Mouse (Mus musculus): ENCODE measurements around the gene Cmtm7. TPM values are rescaled to one million over a fixed set of nuclear protein-coding genes. Genes with fewer than 3 reads are reported as not detected.

The Cmtm7 gene
- polyA plus RNA-seq, 1 experiment, result 38.1 TPM

DNA sequence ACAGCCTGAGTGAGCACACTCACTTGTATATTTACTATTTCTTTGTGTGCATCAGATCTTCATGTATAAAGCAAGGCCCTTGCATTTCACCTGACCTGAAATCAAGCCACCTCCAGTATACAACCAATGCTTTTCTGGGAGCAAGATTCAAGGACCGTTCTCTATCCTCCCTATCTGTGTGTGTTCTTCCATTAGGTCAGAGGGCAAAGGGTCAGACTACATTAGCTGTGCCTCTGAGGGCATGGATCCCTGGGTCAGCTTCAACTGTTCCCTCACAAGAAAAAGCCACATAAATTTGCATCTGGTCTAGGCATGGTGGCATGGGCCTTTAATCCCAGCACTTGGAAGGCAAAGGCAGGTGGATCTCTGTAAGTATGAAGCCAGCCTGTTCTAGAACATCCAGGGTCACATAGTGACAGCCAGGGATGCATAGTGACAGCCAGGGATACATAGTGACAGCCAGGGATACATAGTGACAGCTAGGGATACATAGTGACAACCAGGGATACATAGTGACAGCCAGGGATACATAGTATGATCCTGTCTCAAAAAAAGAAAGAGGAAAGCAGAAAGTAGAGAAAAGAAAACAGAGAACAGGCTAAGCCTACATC lies 45.7 kb upstream of the Cmtm7 start:
- H3K79me2 ChIP-seq (ENCODE audit: control insufficient read depth, insufficient read depth), result no peaks in the 10 kb centered on the region
- H3ac ChIP-seq (ENCODE audit: control insufficient read depth, insufficient read length), result no peak overlapping the region
- TF ChIP-seq CEBPB (IDR thresholded peaks at IDR 0.05; ENCODE audit: insufficient read depth, poor library complexity, severe bottlenecking) (no peak), POLR2A (IDR thresholded peaks at IDR 0.05; ENCODE audit: insufficient read length, low read depth) (no peak), MYOD1 (IDR thresholded peaks at IDR 0.05; ENCODE audit: control insufficient read depth in 1 of 3, insufficient read length in 2 of 3, low read depth in 2 of 3) (no peak)
- H3K4me3 ChIP-seq, result no peak overlapping the region
- H3K27me3 ChIP-seq (ENCODE audit: control insufficient read depth, insufficient read depth, insufficient read length), result peaks cover 12% of the 10 kb centered on the region
- H3K36me3 ChIP-seq (ENCODE audit: control insufficient read depth, insufficient read depth), result no peaks in the 10 kb centered on the region
- H3K4me2 ChIP-seq (ENCODE audit: low read depth), result no peak overlapping the region

DNA sequence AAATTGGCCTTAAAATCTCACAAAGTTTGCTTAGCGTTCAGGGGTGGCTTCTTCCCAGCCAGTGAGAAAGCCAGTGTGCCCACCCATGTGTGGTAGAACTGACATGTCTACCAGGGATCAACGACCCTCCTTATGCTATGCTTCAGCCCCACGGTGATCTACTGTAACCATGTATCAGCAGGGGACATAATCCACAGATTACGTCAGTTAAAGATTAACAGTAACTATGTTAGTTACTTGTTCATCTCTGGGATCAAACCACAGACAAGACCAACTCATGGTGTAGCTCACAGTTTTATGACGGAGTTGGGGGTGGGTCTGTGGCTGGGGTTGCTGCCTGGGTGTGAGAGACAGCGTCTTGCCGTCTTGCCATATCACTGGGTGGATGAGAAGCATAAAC lies 42.5 kb upstream of the Cmtm7 start:
- H3K79me2 ChIP-seq (ENCODE audit: control insufficient read depth, insufficient read depth), result no peaks in the 10 kb centered on the region
- H3K27me3 ChIP-seq (ENCODE audit: control insufficient read depth, insufficient read depth, insufficient read length), result no peaks in the 10 kb centered on the region
- no peak for TF ChIP-seq CEBPB (IDR thresholded peaks at IDR 0.05; ENCODE audit: insufficient read depth, poor library complexity, severe bottlenecking)
- TF ChIP-seq MAX (IDR thresholded peaks at IDR 0.05; ENCODE audit: low read depth), result no peak
- no peak for TF ChIP-seq MYOD1 (IDR thresholded peaks at IDR 0.05; ENCODE audit: control insufficient read depth in 1 of 3, insufficient read length in 2 of 3, low read depth in 2 of 3)
- no peak for TF ChIP-seq E2F4 (IDR thresholded peaks at IDR 0.05; ENCODE audit: insufficient read depth)
- TF ChIP-seq TCF3 (IDR thresholded peaks at IDR 0.05; ENCODE audit: insufficient read length, low read depth), result no peak
- no peak for TF ChIP-seq USF1 (IDR thresholded peaks at IDR 0.05; ENCODE audit: low read depth)
- TF ChIP-seq POLR2A (IDR thresholded peaks at IDR 0.05; ENCODE audit: insufficient read length, low read depth), result no peak
- no peak for TF ChIP-seq SRF (IDR thresholded peaks at IDR 0.05; ENCODE audit: control insufficient read depth, insufficient read length, low read depth)
- TF ChIP-seq REST (IDR thresholded peaks at IDR 0.05; ENCODE audit: insufficient read depth, insufficient read length), result no peak
- TF ChIP-seq TCF12 (IDR thresholded peaks at IDR 0.05; ENCODE audit: insufficient read depth, poor library complexity, severe bottlenecking), result no peak
- TF ChIP-seq POLR2AphosphoS2 (IDR thresholded peaks at IDR 0.05; ENCODE audit: insufficient read length, low read depth), result no peak
- no peak for TF ChIP-seq MYOG (IDR thresholded peaks at IDR 0.05; ENCODE audit: control insufficient read depth in 1 of 3, insufficient read depth in 1 of 3, insufficient read length in 2 of 3, low read depth in 2 of 3)

DNA sequence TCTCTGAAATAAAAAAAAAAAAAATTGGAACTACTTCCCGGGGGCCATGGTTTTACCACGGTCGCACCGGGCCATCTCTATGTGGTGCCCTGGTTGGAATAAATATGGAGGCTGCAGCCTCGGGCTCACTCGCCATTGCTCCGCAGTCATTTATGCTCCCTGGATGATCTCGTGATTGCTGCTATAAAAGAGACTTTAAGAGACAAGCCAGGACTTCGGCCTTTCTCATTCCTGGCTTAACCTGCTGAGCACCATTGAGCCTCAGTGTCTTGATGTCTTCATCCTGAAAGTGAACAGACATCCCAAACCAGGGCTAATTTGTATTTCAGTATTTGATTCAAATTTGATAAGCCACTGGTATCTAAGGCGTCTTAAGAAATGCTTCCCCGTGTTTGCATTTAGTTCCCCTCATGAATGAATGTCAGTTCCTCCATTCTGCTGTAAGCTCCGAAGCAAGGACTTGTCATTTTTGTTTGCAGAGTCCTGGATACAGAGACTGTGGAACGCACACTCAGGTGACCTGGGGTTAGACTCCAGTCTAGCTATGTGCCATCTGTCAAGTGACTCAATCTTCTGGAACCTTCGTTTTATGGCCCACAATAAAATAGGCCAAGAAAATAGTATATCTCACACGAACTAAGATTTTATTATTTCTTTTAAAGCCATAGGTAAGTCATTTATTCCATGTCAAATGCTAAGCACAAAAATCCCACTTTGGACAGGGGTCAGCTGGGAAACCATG lies 40.1 kb upstream of the Cmtm7 start:
- no peaks in the 10 kb centered on the region for H3K27me3 ChIP-seq (ENCODE audit: control insufficient read depth, insufficient read depth, insufficient read length)
- TF ChIP-seq USF1 (IDR thresholded peaks at IDR 0.05; ENCODE audit: low read depth) (no peak), POLR2A (IDR thresholded peaks at IDR 0.05; ENCODE audit: insufficient read length, low read depth) (no peak), MYOG (IDR thresholded peaks at IDR 0.05; ENCODE audit: control insufficient read depth in 1 of 3, insufficient read depth in 1 of 3, insufficient read length in 2 of 3, low read depth in 2 of 3) (no peak), TCF12 (IDR thresholded peaks at IDR 0.05; ENCODE audit: insufficient read depth, poor library complexity, severe bottlenecking) (no peak), REST (IDR thresholded peaks at IDR 0.05; ENCODE audit: insufficient read depth, insufficient read length) (no peak), E2F4 (IDR thresholded peaks at IDR 0.05; ENCODE audit: insufficient read depth) (no peak), MYOD1 (IDR thresholded peaks at IDR 0.05; ENCODE audit: control insufficient read depth in 1 of 3, insufficient read length in 2 of 3, low read depth in 2 of 3) (no peak), CEBPB (IDR thresholded peaks at IDR 0.05; ENCODE audit: insufficient read depth, poor library complexity, severe bottlenecking) (no peak), SRF (IDR thresholded peaks at IDR 0.05; ENCODE audit: control insufficient read depth, insufficient read length, low read depth) (no peak), TCF3 (IDR thresholded peaks at IDR 0.05; ENCODE audit: insufficient read length, low read depth) (no peak)
- no peak overlapping the region for H3K4me2 ChIP-seq (ENCODE audit: low read depth)
- H3K4me3 ChIP-seq, result no peak overlapping the region
- H3K79me2 ChIP-seq (ENCODE audit: control insufficient read depth, insufficient read depth), result no peaks in the 10 kb centered on the region
- H3K36me3 ChIP-seq (ENCODE audit: control insufficient read depth, insufficient read depth), result no peaks in the 10 kb centered on the region
- no peak overlapping the region for H3ac ChIP-seq (ENCODE audit: control insufficient read depth, insufficient read length)

More for the DNA sequence above, 42.5 kb upstream of the Cmtm7 start:
- Histone ChIP-seq H3ac (ENCODE audit: control insufficient read depth, insufficient read length) (no peak overlapping the region), H3K4me2 (ENCODE audit: low read depth) (no peak overlapping the region), H3K36me3 (ENCODE audit: control insufficient read depth, insufficient read depth) (no peaks in the 10 kb centered on the region), H3K4me3 (no peak overlapping the region)

DNA sequence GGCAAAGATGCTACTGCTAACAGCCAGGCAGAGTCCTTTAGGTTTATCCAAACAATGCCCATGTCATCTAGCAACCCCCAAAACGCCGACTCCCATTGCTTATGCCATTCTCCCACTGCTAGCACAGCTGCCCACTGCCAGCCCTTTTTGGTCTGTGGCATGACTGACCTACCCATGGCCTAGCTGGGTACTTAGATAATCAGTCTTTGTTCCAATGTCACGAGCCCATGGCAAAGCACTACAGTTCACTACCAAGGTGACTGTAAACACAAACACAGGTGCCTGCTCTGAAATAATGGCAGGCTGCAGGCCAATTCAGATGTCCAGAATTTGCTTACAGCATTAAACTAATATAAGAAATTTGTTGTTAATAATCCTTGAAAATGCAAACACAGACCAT lies 37.3 kb upstream of the Cmtm7 start:
- no peak for TF ChIP-seq MYOD1 (IDR thresholded peaks at IDR 0.05; ENCODE audit: control insufficient read depth in 1 of 3, insufficient read length in 2 of 3, low read depth in 2 of 3)
- TF ChIP-seq REST (IDR thresholded peaks at IDR 0.05; ENCODE audit: insufficient read depth, insufficient read length), result no peak
- TF ChIP-seq POLR2A (IDR thresholded peaks at IDR 0.05; ENCODE audit: insufficient read length, low read depth), result no peak
- no peak for TF ChIP-seq SRF (IDR thresholded peaks at IDR 0.05; ENCODE audit: control insufficient read depth, insufficient read length, low read depth)
- no peak for TF ChIP-seq TCF12 (IDR thresholded peaks at IDR 0.05; ENCODE audit: insufficient read depth, poor library complexity, severe bottlenecking)
- TF ChIP-seq E2F4 (IDR thresholded peaks at IDR 0.05; ENCODE audit: insufficient read depth), result no peak
- TF ChIP-seq CEBPB (IDR thresholded peaks at IDR 0.05; ENCODE audit: insufficient read depth, poor library complexity, severe bottlenecking), result no peak
- no peak for TF ChIP-seq MYOG (IDR thresholded peaks at IDR 0.05; ENCODE audit: control insufficient read depth in 1 of 3, insufficient read depth in 1 of 3, insufficient read length in 2 of 3, low read depth in 2 of 3)
- TF ChIP-seq TCF3 (IDR thresholded peaks at IDR 0.05; ENCODE audit: insufficient read length, low read depth), result no peak
- TF ChIP-seq MAX (IDR thresholded peaks at IDR 0.05; ENCODE audit: low read depth), result no peak
- no peak for TF ChIP-seq POLR2AphosphoS2 (IDR thresholded peaks at IDR 0.05; ENCODE audit: insufficient read length, low read depth)
- no peaks in the 10 kb centered on the region for H3K36me3 ChIP-seq (ENCODE audit: control insufficient read depth, insufficient read depth)
- H3K79me2 ChIP-seq (ENCODE audit: control insufficient read depth, insufficient read depth), result no peaks in the 10 kb centered on the region
- no peaks in the 10 kb centered on the region for H3K27me3 ChIP-seq (ENCODE audit: control insufficient read depth, insufficient read depth, insufficient read length)
- H3K4me3 ChIP-seq, result no peak overlapping the region
- no peak overlapping the region for H3K4me2 ChIP-seq (ENCODE audit: low read depth)
- no peak overlapping the region for H3ac ChIP-seq (ENCODE audit: control insufficient read depth, insufficient read length)

Data from myocyte (in vitro differentiated cells).